Mouse (Mus musculus): ENCODE measurements around the gene Olfr1487. TPM values are rescaled to one million over a fixed set of nuclear protein-coding genes. Genes with fewer than 3 reads are reported as not detected.
"Not testable (repeated sequence)": the region's sequence is repeated elsewhere in the genome, so short reads cannot be mapped to it uniquely, and the experiment has no call there.

Gene Olfr1487
- not detected for total RNA-seq (2021)
- long read RNA-seq, experiment 1, result 0 reads
- long read RNA-seq, experiment 2, result 0 reads

DNA sequence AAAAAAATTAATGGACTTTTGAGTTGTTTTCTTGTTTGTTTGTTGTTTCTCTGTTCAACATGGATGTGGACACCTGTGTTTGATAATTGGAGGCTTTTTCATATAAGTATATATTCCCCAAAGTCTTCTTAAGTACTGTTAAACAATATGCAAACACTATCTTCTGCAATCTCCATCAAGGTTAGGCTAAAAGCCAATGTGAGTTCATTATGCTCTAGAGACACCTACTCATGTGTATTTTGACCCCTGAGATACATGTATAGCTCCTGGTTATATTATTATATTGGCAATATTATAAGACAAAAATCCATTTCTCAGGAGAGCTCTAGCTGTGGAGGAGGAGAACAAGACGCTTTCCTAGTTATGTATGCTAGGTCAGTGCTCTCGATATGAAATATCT, at the start of gene Olfr1487:
Gene Olfr1487 (plus strand): TSS at position 301 of the 400 bp plus-strand sequence.
- not testable (repeated sequence) for DNase-seq (ENCODE audit: low spot score in 2 of 2)

DNA sequence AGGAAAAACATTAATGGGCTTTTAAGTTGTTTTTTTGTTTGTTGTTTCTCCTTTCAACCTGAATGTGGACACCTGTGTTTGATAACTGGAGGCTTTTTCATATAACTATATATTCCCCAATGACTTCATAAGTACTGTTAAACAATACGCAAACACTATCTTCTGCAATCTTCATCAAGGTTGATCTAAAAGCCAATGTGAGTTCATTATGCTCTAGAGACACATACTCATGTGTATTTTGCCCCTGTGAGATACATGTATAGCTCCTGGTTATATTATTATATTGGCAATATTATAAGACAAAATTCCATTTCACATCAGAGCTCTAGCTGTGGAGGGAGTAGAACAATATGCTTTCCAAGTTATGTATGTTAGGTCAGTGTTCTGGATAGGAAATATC, 34.0 kb upstream of the Olfr1487 start, which contains the start of gene Olfr1484:
Gene Olfr1484 (plus strand): TSS at position 301 of the 400 bp plus-strand sequence.
- no peak for DNase-seq (ENCODE audit: low spot score in 2 of 2)

DNA sequence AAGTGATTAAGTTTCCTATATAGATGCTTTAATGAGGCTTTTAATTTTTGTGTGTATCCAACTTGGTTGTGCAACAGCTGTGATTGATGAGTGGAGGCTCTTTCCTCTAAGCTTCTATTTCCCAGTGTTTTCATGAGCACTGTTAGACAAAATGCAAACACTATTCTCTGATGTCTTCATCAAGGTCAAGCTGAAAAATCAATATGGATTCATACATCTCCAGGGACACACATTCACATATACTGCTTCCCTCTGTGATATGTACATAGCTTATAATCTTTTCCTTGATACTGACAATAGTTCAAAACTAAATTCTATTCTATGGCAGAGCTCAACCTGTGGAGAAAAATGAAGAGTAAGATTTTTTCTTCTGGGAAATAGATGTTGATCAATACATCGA, 14.1 kb downstream of the Olfr1487 start, which contains the start of gene Olfr1489:
Gene Olfr1489 (plus strand): TSS at position 301 of the 400 bp plus-strand sequence.
- no peak for DNase-seq (ENCODE audit: low spot score in 2 of 2)

DNA sequence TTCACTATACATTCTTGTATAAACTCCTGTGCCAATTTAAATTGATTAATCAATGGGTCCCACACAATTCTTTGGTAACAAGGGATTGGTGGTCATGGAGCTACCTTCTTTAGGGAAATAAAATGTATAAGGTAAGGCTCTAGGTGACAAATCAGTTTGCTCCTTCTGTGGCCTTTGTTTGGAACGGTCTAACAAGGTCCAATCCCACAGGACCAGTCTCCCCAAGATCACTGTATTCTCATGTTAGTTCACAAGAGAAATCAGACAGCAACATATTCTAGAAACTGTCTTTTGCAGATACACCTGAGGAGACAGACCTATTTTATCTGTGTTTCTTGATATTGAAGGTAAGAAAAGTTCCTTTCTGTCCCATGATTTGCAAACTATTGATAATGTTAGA, 33.6 kb downstream of the Olfr1487 start, which contains the start of gene Olfr1490:
Gene Olfr1490 (plus strand): TSS at position 301 of the 400 bp plus-strand sequence.
- DNase-seq (ENCODE audit: low spot score in 2 of 2), result no peak

Small RNA genes within 50 kb of the gene (microRNA-seq; reads per million reads assigned to microRNA genes)
- gene Gm22323 (ENCODE audit: borderline number of aligned reads in 2 of 2) (0 reads per million in 2 experiments), gene Gm23931 (ENCODE audit: borderline number of aligned reads in 2 of 2) (0 reads per million in 2 experiments)

Other genes with a start within 250 kb of the Olfr1487 start
- gene Olfr1469, start 209.5 kb upstream of the Olfr1487 start, total RNA-seq (2021), result not detected
- gene Olfr1471, start 174.0 kb upstream of the Olfr1487 start, total RNA-seq (2021), result not detected
- gene Olfr1472, start 161.3 kb upstream of the Olfr1487 start, total RNA-seq (2021), result not detected
- gene Olfr1474, start 147.8 kb upstream of the Olfr1487 start, total RNA-seq (2021), result not detected
- not detected for gene Olfr1475, start 137.2 kb upstream of the Olfr1487 start, total RNA-seq (2021)
- not detected for gene Olfr1477, start 116.8 kb upstream of the Olfr1487 start, total RNA-seq (2021)
- gene Olfr1480, start 89.5 kb upstream of the Olfr1487 start, total RNA-seq (2021), result not detected
- not detected for gene Olfr1484, start 33.9 kb upstream of the Olfr1487 start, total RNA-seq (2021)
- not detected for gene Olfr1489, start 14.2 kb downstream of the Olfr1487 start, total RNA-seq (2021)
- gene Olfr1490, start 33.7 kb downstream of the Olfr1487 start, total RNA-seq (2021), result not detected
- gene Olfr1491, start 79.9 kb downstream of the Olfr1487 start, total RNA-seq (2021), result not detected
- not detected for gene Olfr1493-ps1, start 105.9 kb downstream of the Olfr1487 start, total RNA-seq (2021)
- gene Olfr1494, start 122.4 kb downstream of the Olfr1487 start, total RNA-seq (2021), result not detected
- not detected for gene Olfr1495, start 147.2 kb downstream of the Olfr1487 start, total RNA-seq (2021)
- not detected for gene Olfr1496, start 160.5 kb downstream of the Olfr1487 start, total RNA-seq (2021)
- gene Olfr1497, start 180.8 kb downstream of the Olfr1487 start, total RNA-seq (2021), result not detected
- not detected for gene Olfr1499, start 202.1 kb downstream of the Olfr1487 start, total RNA-seq (2021)
- gene Olfr1500, start 213.1 kb downstream of the Olfr1487 start, total RNA-seq (2021), result not detected
- gene Olfr1501, start 233.3 kb downstream of the Olfr1487 start, total RNA-seq (2021), result not detected
- not detected for gene Olfr1502, start 244.4 kb downstream of the Olfr1487 start, total RNA-seq (2021)